In genomic region chr10:24621572-24621971, GRCm38 (mm10) we compare ENCODE assay signal across 8 mouse cellular contexts. TPM values are rescaled to one million over a fixed set of nuclear protein-coding genes. Genes with fewer than 3 reads are reported as not detected.
DNase-seq lines count a peak whose midpoint lies in the region; ATAC-seq lines count a peak whose summit lies in the region.

No protein-coding gene starts in this region.

- intact Hi-C loops in heart, postnatal 25 days (cut with DNase I): loop anchor here (1.0 to 10.0 kb wide), 3 partner anchors 29 to 437 kb away; no protein-coding TSS in a partner anchor

- peak; percentile 68 for DNase-seq in heart, adult 8-10 months (ENCODE audit: low spot score)
- DNase-seq in heart, postnatal 25 days (ENCODE audit: low spot score): no peak
- peak; percentile 62 for DNase-seq in 416B (ENCODE audit: low read depth)
- peak; percentile 29 for DNase-seq in MEL-GATA-1-ER (ENCODE audit: extremely low read depth, low read depth)
- DNase-seq in embryo, embryonic 11 days: peak; percentile 66
- DNase-seq in testis, postnatal 10 days (ENCODE audit: low spot score): peak; percentile 81

- ATAC-seq in inflammation-experienced regulatory T-cells, adult 6 months: peak; percentile 46
- peak; percentile 69 for ATAC-seq in megakaryocyte, adult 5-6 weeks (ENCODE audit: poor library complexity, severe bottlenecking)

RNA-seq across cellular contexts. Expression of gene Ccn2, which starts 26.3 kb away (rescaled TPM):
- total RNA-seq in heart, adult 8-10 months (2022): 100 to 1,000 TPM in 1 of 4 experiments, 10 to 100 TPM in 3; 53.9 to 107 (median 63.8) TPM
- total RNA-seq in heart, postnatal 25 days (2021): 100 to 1,000 TPM in 1 of 2 experiments, 10 to 100 TPM in 1; 73.3 to 125 TPM
- not detected for polyA plus RNA-seq in inflammation-experienced regulatory T-cells, adult 6 months (2017; shearing (Covaris generic))
- total RNA-seq in megakaryocyte, adult 5-6 weeks (2015): 0.36 TPM in 1 of 2 replicates, not detected in the other
- 0.12 TPM in 1 of 2 replicates, not detected in the other for total RNA-seq in megakaryocyte, adult 5-6 weeks (2017)

Comparison
In these comparisons a context has a peak if more than half of its experiments do, and no peak if none do; other contexts are left out.
1. RNA of gene Ccn2, which starts 26.3 kb away (total RNA-seq): 73.3 to 125 TPM in heart, postnatal 25 days and 53.9 to 107 TPM in heart, adult 8-10 months; 0.12 to 0.36 TPM in megakaryocyte, adult 5-6 weeks; every median in the first group is over 10 times any median in the second.